Mouse (Mus musculus): Measurements from ENCODE around the gene Abcb8. TPM values are rescaled to one million over a fixed set of nuclear protein-coding genes. Genes with fewer than 3 reads are reported as not detected.

Abcb8 gene
- 22.3 and 23.8 TPM in 2 replicates for polyA plus RNA-seq (2012; rRNA removed)

GRCm38 (mm10) chr5:24393392-24393997, at the start of gene Abcb8:
Gene Abcb8 (plus strand): TSS chr5:24393663.

GRCm38 (mm10) chr5:24351278-24351677, 42.2 kb upstream of the Abcb8 start, which contains the start of gene Kcnh2:
Gene Kcnh2 (minus strand): TSS chr5:24351604.

GRCm38 (mm10) chr5:24364508-24364907, 29.0 kb upstream of the Abcb8 start, which contains the start of gene Nos3:
Gene Nos3 (plus strand): TSS chr5:24364810.

DNA sequence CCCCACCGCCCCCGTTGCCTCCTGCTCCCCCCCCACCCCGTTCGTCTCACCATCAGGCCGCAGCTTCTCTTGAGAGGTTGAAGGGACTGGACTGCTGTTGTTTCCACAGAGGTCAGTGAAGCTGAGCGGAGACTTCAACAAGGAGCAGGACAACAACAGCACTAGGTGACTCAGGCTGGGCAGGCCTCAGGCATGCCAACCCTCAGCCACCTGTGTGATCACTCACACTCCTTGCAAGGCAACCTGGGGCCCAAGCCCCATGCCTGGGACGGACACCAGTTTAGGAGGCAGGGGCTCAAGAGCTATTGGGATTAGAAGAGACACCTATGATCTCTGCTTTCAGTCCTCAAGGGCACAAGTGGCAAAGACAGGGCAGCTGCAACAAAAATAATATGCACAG, 1.6 kb upstream of the Abcb8 start, which contains the start of gene Atg9b:
Gene Atg9b, minus strand, starts transcription at position 280 of the 400 bp plus-strand sequence.

DNA sequence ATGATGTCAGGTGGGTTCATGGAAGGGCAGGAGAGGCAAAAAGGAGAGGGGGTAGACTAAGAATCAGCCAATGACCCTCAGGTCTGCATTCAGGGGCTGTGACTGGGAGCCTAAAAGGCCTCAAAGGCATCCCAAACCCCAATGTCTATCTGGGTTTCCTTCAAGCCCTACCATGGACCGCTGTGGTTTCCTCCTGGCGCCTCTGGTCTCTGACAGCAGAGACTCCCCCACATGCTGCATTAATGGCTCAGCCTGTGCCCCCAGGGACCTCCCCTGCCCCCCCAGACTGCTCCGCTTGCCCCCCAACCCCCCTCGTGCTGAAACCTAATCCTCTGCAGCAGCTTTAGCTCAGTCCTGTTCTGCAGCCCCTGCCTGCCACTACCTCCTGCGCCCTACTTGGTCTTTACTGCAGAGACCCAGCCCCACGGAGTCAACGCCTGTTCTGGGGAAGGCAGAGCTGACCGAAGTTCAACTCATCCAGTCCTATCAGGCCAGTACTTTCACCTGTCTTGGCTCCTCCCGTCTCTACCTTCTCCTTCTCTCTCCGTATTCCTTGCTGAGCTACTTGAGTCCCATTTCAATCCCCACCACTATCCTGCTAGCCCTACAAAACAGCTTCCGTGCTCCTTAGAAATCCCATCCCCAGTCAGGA, 19.7 kb downstream of the Abcb8 start, which contains the start of gene Asic3:
Gene Asic3, plus strand, starts transcription at position 351 of the 652 bp plus-strand sequence.

GRCm38 (mm10) chr5:24423129-24424003, 29.9 kb downstream of the Abcb8 start, which contains the start of the genes Cdk5 and Slc4a2:
Gene Cdk5 (minus strand): TSS chr5:24423530.
Gene Slc4a2 (plus strand): TSS chr5:24423837.

GRCm38 (mm10) chr5:24444746-24445427, 51.4 kb downstream of the Abcb8 start, which contains the start of gene Fastk:
Gene Fastk (minus strand): TSS chr5:24445287.

GRCm38 (mm10) chr5:24447624-24448298, 54.3 kb downstream of the Abcb8 start, which contains the start of gene Tmub1:
Gene Tmub1 (minus strand): TSS chr5:24447854.

GRCm38 (mm10) chr5:24452030-24452690, 58.7 kb downstream of the Abcb8 start, which contains the start of gene Agap3:
Gene Agap3 (plus strand): TSS chr5:24452177.

Other genes starting within 250 kb of the Abcb8 start
- gene Nupl2, start 228.7 kb upstream of the Abcb8 start, polyA plus RNA-seq (2012; rRNA removed): 3.3 and 3.4 TPM in 2 replicates
- gene Kcnh2, start 42.1 kb upstream of the Abcb8 start, polyA plus RNA-seq (2012; rRNA removed): 0.70 and 0.86 TPM in 2 replicates
- gene Nos3, start 28.9 kb upstream of the Abcb8 start, polyA plus RNA-seq (2012; rRNA removed): 2.1 and 2.6 TPM in 2 replicates
- gene Atg9b, start 1.5 kb upstream of the Abcb8 start, polyA plus RNA-seq (2012; rRNA removed): 5.7 and 8.2 TPM in 2 replicates
- 0.25 and 0.31 TPM in 2 replicates for gene Asic3, start 19.7 kb downstream of the Abcb8 start, polyA plus RNA-seq (2012; rRNA removed)
- 18.9 and 21.8 TPM in 2 replicates for gene Cdk5, start 29.9 kb downstream of the Abcb8 start, polyA plus RNA-seq (2012; rRNA removed)
- 14.2 and 14.9 TPM in 2 replicates for gene Slc4a2, start 30.2 kb downstream of the Abcb8 start, polyA plus RNA-seq (2012; rRNA removed)
- 68.3 and 84.0 TPM in 2 replicates for gene Fastk, start 51.6 kb downstream of the Abcb8 start, polyA plus RNA-seq (2012; rRNA removed)
- 6.2 and 6.4 TPM in 2 replicates for gene Tmub1, start 54.2 kb downstream of the Abcb8 start, polyA plus RNA-seq (2012; rRNA removed)
- 10.9 and 14.0 TPM in 2 replicates for gene Agap3, start 58.5 kb downstream of the Abcb8 start, polyA plus RNA-seq (2012; rRNA removed)
- gene Gbx1, start 133.5 kb downstream of the Abcb8 start, polyA plus RNA-seq (2012; rRNA removed): not detected in 2 replicates
- 0.07 and 0.14 TPM in 2 replicates for gene Asb10, start 147.3 kb downstream of the Abcb8 start, polyA plus RNA-seq (2012; rRNA removed)
- gene 4931409K22Rik, start 163.1 kb downstream of the Abcb8 start, polyA plus RNA-seq (2012; rRNA removed): 0.01 and 0.02 TPM in 2 replicates
- 19.8 and 20.2 TPM in 2 replicates for gene Abcf2, start 183.8 kb downstream of the Abcb8 start, polyA plus RNA-seq (2012; rRNA removed)
- gene Chpf2, start 193.1 kb downstream of the Abcb8 start, polyA plus RNA-seq (2012; rRNA removed): 7.7 and 8.8 TPM in 2 replicates
- gene Smarcd3, start 230.7 kb downstream of the Abcb8 start, polyA plus RNA-seq (2012; rRNA removed): 1.1 and 1.4 TPM in 2 replicates

Data from liver, embryonic 18 days (tissue).